Mouse (Mus musculus) hindbrain, embryonic 14.5 days (tissue): ENCODE data around the gene Arhgef17. TPM values are rescaled to one million over a fixed set of nuclear protein-coding genes. Genes with fewer than 3 reads are reported as not detected.

ENCODE experiments used
- ATAC-seq: fragments of 200-750 bp; cut with Nextera tagmentation; 2 replicates; pipeline ENCODE4 v1.8.0; 2017; ENCODE audit warnings: moderate number of reproducible peaks, mild to moderate bottlenecking, moderate TSS enrichment, moderate library complexity; ENCODE audit not compliant: low FRiP score
- DNase-seq: peaks from one replicate; pipeline ENCODE4 v3.0.0-alpha.2; 2015; ENCODE audit warnings: low spot score
- H3K27ac ChIP-seq: fragments of 300-500 bp; sonication (generic); 2 replicates; pipeline ENCODE4 v1.5.1; 2014; ENCODE audit warnings: mild to moderate bottlenecking, moderate library complexity
- H3K27me3 ChIP-seq: fragments of 300-500 bp; sonication (generic); 2 replicates; pipeline ENCODE4 v1.6.1; 2014; ENCODE audit warnings: mild to moderate bottlenecking, low read length, mixed read lengths; ENCODE audit not compliant: control insufficient read depth, insufficient read depth
- H3K36me3 ChIP-seq: fragments of 300-500 bp; sonication (generic); replicated peaks from 2 replicates; pipeline ENCODE4 v1.6.1; 2014; ENCODE audit not compliant: control insufficient read depth, insufficient read depth
- H3K4me1 ChIP-seq: fragments of 300-500 bp; sonication (generic); replicated peaks from 2 replicates; pipeline ENCODE4 v1.6.1; 2014; ENCODE audit warnings: antibody characterized with exemption, low read length, mixed read lengths; ENCODE audit not compliant: control insufficient read depth, insufficient read depth
- H3K4me2 ChIP-seq: fragments of 300-500 bp; sonication (generic); replicated peaks from 2 replicates; pipeline ENCODE4 v1.6.1; 2014; ENCODE audit warnings: mild to moderate bottlenecking, moderate library complexity
- H3K4me3 ChIP-seq: fragments of 300-500 bp; sonication (generic); replicated peaks from 2 replicates; pipeline ENCODE4 v1.5.1; 2014; ENCODE audit warnings: mild to moderate bottlenecking, low read length
- H3K9ac ChIP-seq: fragments of 300-500 bp; sonication (generic); 2 replicates; pipeline ENCODE4 v1.6.1; 2014
- H3K9me3 ChIP-seq: fragments of 300-500 bp; sonication (generic); 2 replicates; pipeline ENCODE4 v1.6.1; 2016; ENCODE audit warnings: low read length; ENCODE audit not compliant: control insufficient read depth
- WGBS: fragments of 180-500 bp; shearing (Covaris S2); extraction: QIAGEN DNeasy Blood & Tissue Kit; methylation state at CpG from one replicate; pipeline ENCODE4 v1.1.7; 2014; 5-methylcytosine and 5-hydroxymethylcytosine counted together
- polyA plus RNA-seq: library from polyadenylated mRNA; unstranded; fragments of >200 nt; fragmentation: Nextera tagmentation; extraction: Ambion mirVana; gene quantifications from 2 replicates; pipeline ENCODE4 v1.2.1, GENCODE M21; 2014

Gene Arhgef17
- polyA plus RNA-seq, 1 experiment from 2014 or later: 15.5 TPM

- Histone ChIP-seq H3K27ac (peak overlapping the region; percentile 53), H3K4me3 (peak overlapping the region; percentile 56), H3K4me1 (peaks cover 27% of the 10 kb centered on the region), H3K9me3 (no peaks in the 10 kb centered on the region), H3K9ac (peak overlapping the region; percentile 86), H3K36me3 (0 out of 2 replicates have a peak, but pooled peaks cover 11% of the 10 kb centered on the region), H3K4me2 (peak overlapping the region; percentile 96), H3K27me3 (no peaks in the 10 kb centered on the region)
- DNase-seq (peak; percentile 67), ATAC-seq (peak; percentile 81)
- WGBS: 3% methylated on average over 46 of the region's 53 CpGs
These were observed 37.7 kb downstream of the Arhgef17 start for GRCm38 (mm10) chr7:100894057-100894832.

- Histone ChIP-seq H3K4me3 (peak overlapping the region; percentile 56), H3K27ac (peak overlapping the region; percentile 47), H3K4me1 (peaks cover 27% of the 10 kb centered on the region), H3K4me2 (peak overlapping the region; percentile 96), H3K9me3 (no peaks in the 10 kb centered on the region), H3K36me3 (0 out of 2 replicates have a peak, but pooled peaks cover 15% of the 10 kb centered on the region), H3K9ac (peak overlapping the region; percentile 86), H3K27me3 (no peaks in the 10 kb centered on the region)
- ATAC-seq: peak; percentile 15; the same call in 1 of the 2 replicates
- 33% methylated on average over 20 of the region's 20 CpGs for WGBS
- no peak for DNase-seq
These were observed 38.5 kb downstream of the Arhgef17 start for GRCm38 (mm10) chr7:100893249-100894056.

- no peak for ATAC-seq
- no peaks in the 10 kb centered on the region for H3K9me3 ChIP-seq
- 32% methylated on average over 3 of the region's 3 CpGs for WGBS
- peak; percentile 88 for DNase-seq
- no peak overlapping the region for H3K4me2 ChIP-seq
- H3K36me3 ChIP-seq: peaks cover 58% of the 10 kb centered on the region
- H3K4me3 ChIP-seq: no peak overlapping the region
- H3K9ac ChIP-seq: no peak overlapping the region
- H3K27ac ChIP-seq: no peak overlapping the region
- no peaks in the 10 kb centered on the region for H3K4me1 ChIP-seq
- no peaks in the 10 kb centered on the region for H3K27me3 ChIP-seq
These were observed 45.4 kb downstream of the Arhgef17 start for GRCm38 (mm10) chr7:100886535-100886934.

GRCm38 (mm10) chr7:100884460-100884859, 47.4 kb downstream of the Arhgef17 start:
- Histone ChIP-seq H3K4me3 (no peak overlapping the region), H3K4me2 (no peak overlapping the region), H3K9me3 (no peaks in the 10 kb centered on the region), H3K27me3 (no peaks in the 10 kb centered on the region), H3K36me3 (peaks cover 64% of the 10 kb centered on the region), H3K4me1 (no peaks in the 10 kb centered on the region), H3K9ac (no peak overlapping the region), H3K27ac (no peak overlapping the region)
- 93% methylated on average over 4 of the region's 4 CpGs for WGBS
- DNase-seq (no peak), ATAC-seq (no peak)

- no peaks in the 10 kb centered on the region for H3K27me3 ChIP-seq
- no peaks in the 10 kb centered on the region for H3K4me1 ChIP-seq
- H3K36me3 ChIP-seq: peaks cover 79% of the 10 kb centered on the region
- H3K4me2 ChIP-seq: no peak overlapping the region
- H3K9ac ChIP-seq: no peak overlapping the region
- no peak for ATAC-seq
- 92% methylated on average over 4 of the region's 4 CpGs for WGBS
- no peak for DNase-seq
- no peak overlapping the region for H3K4me3 ChIP-seq
- no peak overlapping the region for H3K27ac ChIP-seq
- no peaks in the 10 kb centered on the region for H3K9me3 ChIP-seq
These were observed 50.0 kb downstream of the Arhgef17 start for GRCm38 (mm10) chr7:100881950-100882349.

- Histone ChIP-seq H3K27me3 (no peaks in the 10 kb centered on the region), H3K9ac (no peak overlapping the region), H3K4me1 (no peaks in the 10 kb centered on the region), H3K27ac (no peak overlapping the region), H3K4me3 (no peak overlapping the region), H3K36me3 (peaks cover 83% of the 10 kb centered on the region), H3K4me2 (no peak overlapping the region), H3K9me3 (no peaks in the 10 kb centered on the region)
- WGBS: 96% methylated on average over 9 of the region's 9 CpGs
- no peak for ATAC-seq
- no peak for DNase-seq
These were observed 50.4 kb downstream of the Arhgef17 start for GRCm38 (mm10) chr7:100881531-100881930.

GRCm38 (mm10) chr7:100879595-100879994, 52.3 kb downstream of the Arhgef17 start:
- peaks cover 79% of the 10 kb centered on the region for H3K36me3 ChIP-seq

GRCm38 (mm10) chr7:100876771-100877170, 55.1 kb downstream of the Arhgef17 start:
- ATAC-seq (no peak), DNase-seq (no peak)
- Histone ChIP-seq H3K27ac (no peak overlapping the region), H3K4me2 (no peak overlapping the region), H3K4me3 (no peak overlapping the region), H3K9ac (no peak overlapping the region), H3K4me1 (no peaks in the 10 kb centered on the region), H3K9me3 (no peaks in the 10 kb centered on the region), H3K36me3 (peaks cover 75% of the 10 kb centered on the region), H3K27me3 (no peaks in the 10 kb centered on the region)
- 95% methylated on average over 9 of the region's 9 CpGs for WGBS

More at GRCm38 (mm10) chr7:100879595-100879994, 52.3 kb downstream of the Arhgef17 start:
- 17% methylated on average over 20 of the region's 20 CpGs for WGBS
- no peaks in the 10 kb centered on the region for H3K4me1 ChIP-seq
- H3K4me2 ChIP-seq: no peak overlapping the region
- ATAC-seq (no peak), DNase-seq (no peak)
- no peak overlapping the region for H3K4me3 ChIP-seq
- no peaks in the 10 kb centered on the region for H3K27me3 ChIP-seq
- H3K27ac ChIP-seq: no peak overlapping the region
- H3K9me3 ChIP-seq: no peaks in the 10 kb centered on the region
- H3K9ac ChIP-seq: no peak overlapping the region

GRCm38 (mm10) chr7:100876293-100876692, 55.6 kb downstream of the Arhgef17 start:
- WGBS: 91% methylated on average over 13 of the region's 13 CpGs
- no peak for ATAC-seq
- no peaks in the 10 kb centered on the region for H3K9me3 ChIP-seq
- DNase-seq: no peak
- H3K36me3 ChIP-seq: peaks cover 71% of the 10 kb centered on the region
- no peaks in the 10 kb centered on the region for H3K4me1 ChIP-seq
- H3K27ac ChIP-seq: no peak overlapping the region
- H3K9ac ChIP-seq: no peak overlapping the region
- H3K4me2 ChIP-seq: no peak overlapping the region
- no peak overlapping the region for H3K4me3 ChIP-seq
- H3K27me3 ChIP-seq: no peaks in the 10 kb centered on the region
